Mouse (Mus musculus) intestine, postnatal 0 days (tissue): ENCODE measurements around the gene Myo1d. TPM values are rescaled to one million over a fixed set of nuclear protein-coding genes. Genes with fewer than 3 reads are reported as not detected.
A peak's percentile ranks its signal among the peaks of the same experiment; 100 is the strongest.

Experiments used
- ATAC-seq: fragments of 200-750 bp; cut with Nextera tagmentation; 2 replicates; pipeline ENCODE4 v1.8.0; 2017; ENCODE audit warnings: mild to moderate bottlenecking, moderate TSS enrichment, moderate library complexity
- H3K27ac ChIP-seq: fragments of 300-500 bp; sonication (generic); 2 replicates; pipeline ENCODE4 v1.5.1; 2014; ENCODE audit warnings: mild to moderate bottlenecking, low read depth, low read length, moderate library complexity
- H3K27me3 ChIP-seq: fragments of 300-500 bp; sonication (generic); replicated peaks from 2 replicates; pipeline ENCODE4 v1.6.1; 2014; ENCODE audit warnings: low read length, mixed read lengths; ENCODE audit not compliant: control insufficient read depth, insufficient read depth
- H3K36me3 ChIP-seq: fragments of 300-500 bp; sonication (generic); 2 replicates; pipeline ENCODE4 v1.6.1; 2014; ENCODE audit warnings: mild to moderate bottlenecking, moderate library complexity; ENCODE audit not compliant: control insufficient read depth, insufficient read depth
- H3K4me1 ChIP-seq: fragments of 300-500 bp; sonication (generic); replicated peaks from 2 replicates; pipeline ENCODE4 v1.6.1; 2014; ENCODE audit warnings: antibody characterized with exemption, low read length, mixed read lengths; ENCODE audit not compliant: control insufficient read depth, insufficient read depth
- H3K4me2 ChIP-seq: fragments of 300-500 bp; sonication (generic); replicated peaks from 2 replicates; pipeline ENCODE4 v1.6.1; 2014; ENCODE audit warnings: low read depth, mild to moderate bottlenecking, moderate library complexity
- H3K4me3 ChIP-seq: fragments of 300-500 bp; sonication (generic); 2 replicates; pipeline ENCODE4 v1.5.1; 2014; ENCODE audit warnings: low read depth, low read length
- H3K9ac ChIP-seq: fragments of 300-500 bp; sonication (generic); 2 replicates; pipeline ENCODE4 v1.6.1; 2014; ENCODE audit warnings: mild to moderate bottlenecking, low read depth, low read length
- H3K9me3 ChIP-seq: fragments of 300-500 bp; sonication (generic); 2 replicates; pipeline ENCODE4 v1.6.1; 2016; ENCODE audit warnings: mixed run types; ENCODE audit not compliant: control insufficient read depth
- CTCF ChIP-seq: sonication (generic); IDR thresholded peaks from 2 replicates; pipeline ENCODE4 v1.5.1; 2016; ENCODE audit warnings: low read depth, mild to moderate bottlenecking, control low read depth, antibody characterized with exemption, moderate library complexity
- WGBS: fragments of 180-500 bp; shearing (Covaris S2); extraction: QIAGEN DNeasy Blood & Tissue Kit; methylation state at CpG from one replicate; pipeline ENCODE4 v1.1.7; 2014; 5-methylcytosine and 5-hydroxymethylcytosine counted together
- polyA plus RNA-seq: library from polyadenylated mRNA; unstranded; fragments of >200 nt; fragmentation: Nextera tagmentation; extraction: Ambion mirVana; gene quantifications from 2 replicates; pipeline ENCODE4 v1.2.1, GENCODE M21; 2015

Gene Myo1d
- polyA plus RNA-seq, 1 experiment from 2014 or later: 57.2 TPM

- H3K9me3 ChIP-seq: no peaks in the 10 kb centered on the region
- no peak for ATAC-seq
- no peak overlapping the region for H3K27ac ChIP-seq
- 0 out of 2 replicates have a peak, but pooled peaks cover 8% of the 10 kb centered on the region for H3K36me3 ChIP-seq
- no peak overlapping the region for H3K9ac ChIP-seq
- H3K27me3 ChIP-seq: no peaks in the 10 kb centered on the region
- no peak for TF ChIP-seq CTCF
- 52% methylated on average over 7 of the region's 7 CpGs for WGBS
- no peak overlapping the region for H3K4me2 ChIP-seq
- no peak overlapping the region for H3K4me3 ChIP-seq
- H3K4me1 ChIP-seq: no peaks in the 10 kb centered on the region
These were observed 156.8 kb downstream of the Myo1d start for GRCm38 (mm10) chr11:80623038-80623380.

DNA sequence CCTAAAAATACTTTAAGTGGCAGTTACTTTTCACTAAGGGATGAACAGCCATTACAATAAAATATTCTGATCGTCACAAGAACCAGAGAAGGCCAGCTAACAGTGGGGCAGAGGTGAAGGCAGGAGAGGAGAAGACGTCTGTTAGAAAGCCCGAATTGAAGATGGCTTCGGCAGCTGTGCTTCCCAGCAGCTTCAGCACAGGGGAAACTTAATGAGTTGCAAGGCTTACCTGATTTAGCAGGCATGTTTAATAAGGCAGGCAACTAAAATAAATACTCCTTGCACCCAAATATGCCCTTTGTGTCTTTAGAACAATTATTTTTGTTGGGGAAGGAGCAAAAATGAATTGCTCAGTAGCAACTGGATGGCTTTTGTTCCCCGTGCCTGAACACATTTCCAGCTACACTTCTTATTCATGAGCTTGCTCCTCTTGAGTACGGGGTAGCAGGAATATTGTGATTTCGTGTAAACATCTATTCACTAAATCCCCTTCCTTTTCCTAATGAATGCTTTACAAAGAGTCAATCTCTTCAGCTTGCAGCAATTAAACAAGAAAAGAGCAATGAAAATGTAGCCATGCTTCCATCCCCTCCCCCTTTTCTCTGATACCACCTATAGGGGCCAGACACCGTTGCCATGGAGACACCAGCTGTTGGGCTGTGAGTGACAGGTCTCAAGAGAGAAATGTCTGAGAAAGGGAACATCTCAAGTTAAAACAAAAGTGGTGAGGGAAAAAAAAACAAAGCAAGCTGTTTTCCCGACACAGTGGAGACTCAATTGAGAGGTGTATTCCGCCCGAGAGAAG, 157.4 kb downstream of the Myo1d start:
- no peak for TF ChIP-seq CTCF
- Histone ChIP-seq H3K4me3 (no peak overlapping the region), H3K4me1 (no peaks in the 10 kb centered on the region), H3K27ac (no peak overlapping the region), H3K9me3 (no peaks in the 10 kb centered on the region), H3K9ac (no peak overlapping the region), H3K27me3 (no peaks in the 10 kb centered on the region), H3K4me2 (no peak overlapping the region), H3K36me3 (0 out of 2 replicates have a peak, but pooled peaks cover 11% of the 10 kb centered on the region)
- WGBS: 61% methylated on average over 11 of the region's 11 CpGs
- ATAC-seq: no peak

DNA sequence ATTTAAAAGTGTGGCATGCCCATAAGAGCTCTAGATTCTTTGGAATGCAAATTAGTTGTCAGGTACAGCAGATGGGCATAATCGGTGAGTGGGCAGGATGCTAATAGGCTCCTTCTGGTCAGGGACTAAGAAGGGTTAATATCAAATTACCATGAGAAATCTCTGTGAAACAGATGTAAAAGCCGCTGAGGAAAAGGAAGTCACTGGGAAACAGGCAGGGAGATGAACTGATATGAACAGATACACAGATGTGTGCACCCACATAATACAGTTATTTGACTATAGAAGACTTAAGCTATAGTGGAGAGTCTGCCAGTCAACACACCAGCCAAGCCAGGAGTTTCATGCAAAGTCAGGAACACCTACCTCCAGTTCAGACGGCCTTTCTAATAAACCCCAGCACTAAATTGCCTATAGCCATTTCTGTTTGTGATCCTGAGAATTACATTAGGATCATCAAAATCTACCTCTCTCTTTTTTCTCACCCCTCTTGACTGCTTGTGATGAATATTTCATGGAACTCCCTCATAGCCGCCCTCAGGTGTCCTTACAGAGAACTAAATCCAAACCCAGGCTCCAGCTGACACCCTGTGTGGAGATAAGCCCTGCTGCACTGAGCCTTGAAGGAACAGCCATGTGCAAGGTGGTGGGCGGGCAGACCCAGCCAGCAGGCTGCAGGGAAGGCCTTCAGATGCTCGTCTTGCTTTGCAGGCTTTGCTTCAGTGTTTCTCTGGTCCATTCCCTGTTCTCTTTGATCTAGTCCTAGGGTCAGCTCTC, 164.7 kb downstream of the Myo1d start:
- 60% methylated on average over 6 of the region's 6 CpGs for WGBS
- no peak overlapping the region for H3K4me3 ChIP-seq
- no peak overlapping the region for H3K4me2 ChIP-seq
- peaks cover 11% of the 10 kb centered on the region; the same call in 1 of the 2 replicates for H3K36me3 ChIP-seq
- no peaks in the 10 kb centered on the region for H3K4me1 ChIP-seq
- H3K27me3 ChIP-seq: no peaks in the 10 kb centered on the region
- H3K9ac ChIP-seq: no peak overlapping the region
- TF ChIP-seq CTCF: no peak
- H3K27ac ChIP-seq: no peak overlapping the region
- no peaks in the 10 kb centered on the region for H3K9me3 ChIP-seq
- no peak for ATAC-seq

GRCm38 (mm10) chr11:80614418-80614817, 165.4 kb downstream of the Myo1d start:
- 45% methylated on average over 5 of the region's 5 CpGs for WGBS
- Histone ChIP-seq H3K36me3 (peaks cover 7% of the 10 kb centered on the region; the same call in 1 of the 2 replicates), H3K4me3 (no peak overlapping the region), H3K9me3 (no peaks in the 10 kb centered on the region), H3K9ac (no peak overlapping the region), H3K4me1 (no peaks in the 10 kb centered on the region), H3K27me3 (no peaks in the 10 kb centered on the region), H3K27ac (no peak overlapping the region), H3K4me2 (no peak overlapping the region)
- ATAC-seq: no peak
- TF ChIP-seq CTCF: peak; percentile 68

DNA sequence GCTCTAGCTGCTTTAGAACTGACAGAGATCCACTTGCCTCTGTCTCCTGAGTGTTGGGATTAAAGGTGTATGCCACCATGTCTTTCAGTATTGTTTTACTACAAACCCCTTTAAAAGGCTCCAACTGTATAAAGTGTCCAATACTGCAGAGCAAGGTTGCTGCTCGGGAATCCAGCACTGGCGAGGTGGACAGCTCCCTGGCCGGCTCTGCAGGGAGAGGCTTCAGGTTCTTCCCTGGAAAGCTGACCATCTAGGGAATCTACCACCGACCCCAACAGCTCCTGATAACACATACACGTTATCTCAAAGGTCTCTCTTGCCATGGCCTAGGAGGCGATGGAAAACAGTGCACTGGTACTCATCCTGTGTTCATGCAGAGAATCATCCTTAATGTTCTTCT, 166.3 kb downstream of the Myo1d start:
- Histone ChIP-seq H3K4me2 (no peak overlapping the region), H3K9me3 (no peaks in the 10 kb centered on the region), H3K36me3 (peaks cover 7% of the 10 kb centered on the region; the same call in 1 of the 2 replicates), H3K27ac (no peak overlapping the region), H3K4me3 (no peak overlapping the region), H3K9ac (no peak overlapping the region), H3K4me1 (no peaks in the 10 kb centered on the region), H3K27me3 (no peaks in the 10 kb centered on the region)
- no peak for TF ChIP-seq CTCF
- ATAC-seq: no peak
- WGBS: 16% methylated on average over 6 of the region's 6 CpGs

DNA sequence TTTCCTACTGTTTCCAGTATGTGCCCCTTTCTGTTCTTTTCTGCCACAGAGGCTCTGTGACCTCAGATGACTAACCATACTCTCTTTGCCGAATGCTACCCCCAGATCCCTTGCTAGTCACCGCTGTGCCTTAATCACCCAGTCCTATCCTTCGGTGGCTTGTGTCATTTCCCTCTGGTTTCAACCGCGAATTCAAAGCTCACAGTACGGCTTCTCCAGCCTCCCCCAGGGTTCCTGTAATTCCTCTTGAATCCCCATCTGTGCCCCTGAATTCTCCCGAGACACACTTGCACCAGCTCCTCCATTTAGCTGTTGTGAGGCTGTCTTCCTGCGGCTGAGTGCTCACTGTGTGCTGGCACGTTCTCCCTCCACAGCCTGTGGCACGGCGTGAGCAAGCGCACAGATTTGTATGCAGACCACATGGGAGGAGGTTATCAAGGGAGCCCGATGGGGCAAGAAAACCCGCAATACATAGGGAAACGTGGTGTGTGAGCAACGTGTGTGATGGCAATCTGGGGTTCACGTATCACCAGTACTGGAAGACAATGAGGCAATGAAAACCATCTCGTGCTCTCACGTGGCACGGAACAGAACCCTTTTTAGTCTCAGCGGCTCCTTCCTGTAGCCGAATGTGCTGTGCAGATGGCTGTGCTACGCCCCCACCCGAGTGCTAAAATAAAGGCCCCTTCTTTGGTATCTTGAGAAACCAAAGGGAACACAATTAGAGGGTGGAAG, 177.0 kb downstream of the Myo1d start:
- no peak for ATAC-seq
- Histone ChIP-seq H3K9ac (no peak overlapping the region), H3K36me3 (peaks cover 6% of the 10 kb centered on the region; the same call in 1 of the 2 replicates), H3K27ac (no peak overlapping the region), H3K9me3 (no peaks in the 10 kb centered on the region), H3K27me3 (no peaks in the 10 kb centered on the region), H3K4me2 (no peak overlapping the region), H3K4me1 (no peaks in the 10 kb centered on the region), H3K4me3 (no peak overlapping the region)
- 36% methylated on average over 24 of the region's 24 CpGs for WGBS
- no peak for TF ChIP-seq CTCF
